Mouse (Mus musculus) erythroblast, embryonic 14.5 days (primary cell): Measurements from ENCODE around the gene Keap1.

Experiments used
- GATA1 ChIP-seq: IDR thresholded peaks from 2 replicates; pipeline ENCODE4 v1.6.1; 2012; ENCODE audit warnings: low read length, inconsistent platforms, mixed read lengths
- TAL1 ChIP-seq: IDR thresholded peaks from 3 replicates; pipeline ENCODE4 v1.6.1; 2012; ENCODE audit warnings: low read length, inconsistent platforms, mixed read lengths

- TF ChIP-seq GATA1 (no peak), TAL1 (no peak)
These were observed 30.5 kb downstream of the Keap1 start for GRCm38 (mm10) chr9:21208626-21209025.
